Mouse (Mus musculus) kidney, adult 2 months (tissue): ENCODE measurements around the gene Nav1.

Experiments
- CTCF ChIP-seq: fragments of 200-500 bp; conservative IDR thresholded peaks from 2 replicates; pipeline ENCODE4 v1.5.1; 2011; ENCODE audit warnings: low read depth, mild to moderate bottlenecking, control low read depth, low read length, moderate library complexity, mixed read lengths; ENCODE audit not compliant: insufficient read depth, insufficient read length
- POLR2A ChIP-seq: fragments of 200-500 bp; IDR thresholded peaks from one replicate; pipeline ENCODE4 v1.6.1; 2011; ENCODE audit warnings: low read depth, low read length, control low read depth

- TF ChIP-seq CTCF: no peak
- no peak for TF ChIP-seq POLR2A
These were observed 27.7 kb upstream of the Nav1 start for GRCm38 (mm10) chr1:135634791-135635190.
